Mouse (Mus musculus): Measurements from ENCODE around the gene Gm21767. TPM values are rescaled to one million over a fixed set of nuclear protein-coding genes. Genes with fewer than 3 reads are reported as not detected.
"Not testable (repeated sequence)": the region's sequence is repeated elsewhere in the genome, so short reads cannot be mapped to it uniquely, and the experiment has no call there.

Gm21767 gene
- total RNA-seq (2014; fragmentation: Nextera tagmentation) = not detected in 2 replicates
- not detected in 2 replicates for total RNA-seq (2017)
- not detected in 2 replicates for polyA plus RNA-seq (2012)

- not testable (repeated sequence) for ATAC-seq (ENCODE audit: extremely low read depth, insufficient number of reproducible peaks, low FRiP score, poor library complexity, severe bottlenecking); H3K36me3 ChIP-seq (replicated peaks); H3K4me3 ChIP-seq (ENCODE audit: low read depth, low read length); DNase-seq (ENCODE audit: low spot score); H3K4me1 ChIP-seq (ENCODE audit: insufficient read depth, low read depth, low read length); H3K27me3 ChIP-seq (ENCODE audit: insufficient read depth, low read length); H3K9me3 ChIP-seq (replicated peaks)
Measured at GRCm38 (mm10) chrY:13941438-13941837, at the start of gene Gm21767. Gene Gm21767, plus strand, starts transcription at chrY:13941738.

Measured in G1E (cell line).